Mouse (Mus musculus) thymus, postnatal 10 days (tissue): ENCODE data around the gene Hdgf.

ENCODE experiments used
- DNase-seq, 2 experiments: peaks; one replicate each; pipeline ENCODE4 v3.0.0; 2021; ENCODE audit warnings: low spot score in 2 of 2

Gene Hdgf

DNA sequence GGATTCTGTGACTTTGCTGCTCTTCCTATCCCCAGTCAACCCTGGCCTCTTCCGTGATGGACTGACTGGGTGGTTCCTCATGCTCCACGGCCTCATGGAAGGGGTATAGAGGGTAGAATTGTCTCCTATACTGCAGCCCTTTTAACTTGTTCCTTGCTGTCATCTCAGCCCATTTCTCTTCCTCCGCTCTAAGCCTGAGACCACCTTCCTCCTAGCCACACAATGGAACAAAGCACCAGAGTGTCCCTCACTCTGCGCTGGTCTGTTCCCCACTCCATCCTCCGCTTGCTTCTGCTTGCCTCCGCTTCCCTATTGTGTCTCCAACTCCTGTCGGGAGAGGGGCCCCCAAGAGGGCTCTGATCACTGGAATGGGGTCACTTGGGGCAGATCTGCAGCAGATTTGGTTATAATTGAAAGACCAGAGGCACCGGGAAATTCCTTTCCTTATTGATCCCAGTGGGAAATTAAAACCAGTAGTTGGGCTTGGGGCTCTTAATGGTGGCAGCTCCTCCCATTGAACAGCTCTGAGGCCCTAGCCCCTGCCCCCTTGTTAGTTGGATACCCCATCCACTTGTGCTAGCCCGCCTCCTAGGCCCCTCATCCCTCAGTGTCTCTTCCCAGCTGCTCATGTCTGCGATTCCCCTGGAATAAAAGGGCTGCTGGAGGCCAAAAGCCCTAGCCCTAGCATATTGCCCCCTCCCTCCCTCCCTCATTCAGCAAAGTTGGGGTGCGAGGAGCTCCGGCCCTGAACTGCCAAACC, 39.8 kb downstream of the Hdgf start:
- no peak for DNase-seq

DNA sequence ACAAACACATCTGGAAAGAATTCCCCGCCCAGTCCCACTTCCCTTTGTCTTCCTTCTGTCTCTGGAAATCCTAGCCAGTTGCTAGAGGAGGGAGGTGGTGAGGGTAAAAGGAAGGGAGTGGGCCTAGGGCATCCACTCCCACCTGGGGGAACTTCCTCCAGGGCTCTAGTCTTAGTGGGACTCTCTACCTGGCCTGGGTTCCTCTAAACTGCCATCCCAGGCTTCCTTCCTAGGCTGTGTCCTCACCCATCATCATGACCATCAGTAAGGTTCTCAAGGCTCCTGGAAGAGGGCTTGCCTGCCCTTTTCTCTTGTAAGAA, 40.4 kb downstream of the Hdgf start:
- DNase-seq, result no peak

DNA sequence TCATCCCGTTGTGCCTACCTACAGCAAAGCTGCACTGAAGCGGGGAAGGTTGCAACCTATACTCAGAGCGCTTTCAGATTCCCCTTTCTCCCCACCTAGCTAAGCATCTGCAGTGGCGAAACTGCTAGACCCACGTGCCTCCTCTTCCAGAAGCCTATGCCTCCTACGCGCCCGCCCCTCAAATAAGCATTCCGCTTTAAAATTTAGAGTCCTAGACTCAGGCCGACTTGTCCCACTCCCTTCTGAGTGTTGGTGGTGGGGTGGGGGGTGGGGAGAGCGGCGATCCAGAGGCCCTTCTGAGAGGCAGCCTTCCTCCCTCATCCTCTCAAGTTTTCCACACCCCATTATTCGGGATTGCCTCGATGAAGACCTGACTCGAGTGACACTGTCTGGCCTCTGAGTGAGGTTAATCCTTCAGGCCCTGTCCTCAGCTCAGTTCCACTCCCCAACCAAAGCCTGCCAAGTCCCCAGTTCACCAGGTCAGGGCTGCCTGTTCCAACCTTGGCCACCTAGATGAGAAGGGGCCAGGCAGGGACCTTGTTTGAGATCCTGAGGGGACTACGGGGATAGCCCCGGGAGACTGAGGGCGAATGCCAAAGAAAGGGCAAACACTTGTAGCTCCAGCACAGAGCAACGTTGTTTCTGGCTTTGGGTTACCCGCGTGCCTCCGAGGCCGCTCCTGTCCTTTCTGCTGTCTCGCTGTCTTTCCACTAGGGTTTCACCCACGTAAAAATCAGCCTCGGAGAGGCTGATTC, 41.1 kb downstream of the Hdgf start:
- no peak for DNase-seq

DNA sequence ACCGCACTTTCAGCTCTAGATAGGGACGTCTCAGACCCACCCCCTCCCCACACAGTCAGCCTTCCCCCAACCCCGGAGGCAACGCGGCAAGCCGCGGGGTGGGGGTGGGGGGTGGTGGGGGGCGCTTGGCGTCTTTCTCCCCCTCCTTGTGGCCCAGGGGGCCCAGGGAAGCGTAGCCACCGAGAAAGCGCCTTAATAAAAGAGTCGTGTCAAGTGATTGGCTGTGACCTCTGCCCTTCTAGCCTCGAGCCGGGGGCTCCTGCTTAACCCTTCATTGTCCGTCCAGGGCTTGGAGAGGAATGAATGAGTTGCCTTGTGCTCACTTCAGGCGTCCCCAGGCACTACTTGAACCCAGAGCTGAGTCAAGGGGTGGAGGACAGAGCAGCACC, 41.7 kb downstream of the Hdgf start:
- DNase-seq, result no peak

DNA sequence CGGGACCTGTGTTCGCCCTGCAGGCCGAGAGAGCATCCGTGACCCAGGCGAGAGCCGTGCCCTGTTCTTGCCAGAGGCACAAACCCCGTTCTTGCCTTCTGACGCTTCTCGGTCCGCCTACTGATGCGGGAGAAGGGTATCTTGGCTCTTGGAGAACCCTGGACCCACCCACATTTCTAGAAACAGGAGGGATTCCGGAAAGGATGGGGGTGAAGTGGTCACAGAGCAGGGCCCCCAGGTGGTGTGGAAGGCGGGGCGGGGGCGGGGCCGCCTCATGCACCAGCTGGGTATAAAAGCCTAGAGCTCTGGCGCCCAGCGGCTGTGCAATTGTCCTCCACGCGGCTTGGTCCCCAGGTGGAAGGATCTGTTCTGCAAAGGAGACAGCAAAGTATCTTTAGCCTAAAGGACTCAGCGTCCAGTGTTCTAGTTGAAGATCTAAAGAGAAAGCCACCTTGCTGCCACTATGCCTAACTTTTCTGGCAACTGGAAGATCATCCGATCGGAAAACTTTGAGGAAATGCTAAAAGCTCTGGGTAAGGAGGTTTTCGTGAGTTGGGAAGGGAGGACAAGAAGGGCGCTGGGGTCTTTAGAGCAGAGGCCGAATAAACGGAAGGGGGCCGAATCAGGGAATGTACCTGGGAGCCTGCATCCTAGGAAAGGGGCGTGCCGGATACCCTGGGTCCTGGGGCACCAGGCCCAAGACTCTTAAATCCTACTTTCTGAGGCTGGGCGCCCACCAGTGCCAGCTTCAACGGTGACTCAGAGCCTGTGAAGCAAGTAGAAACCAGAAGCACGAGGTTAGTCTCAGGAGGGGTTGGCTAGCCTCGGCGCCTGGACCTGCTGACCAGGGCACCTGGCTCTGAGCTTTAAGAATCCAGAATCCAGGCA, 42.5 kb downstream of the Hdgf start, which contains the start of gene Crabp2:
TSS of gene Crabp2 (plus strand) at position 289 of the 888 bp plus-strand sequence.
- no peak for DNase-seq

DNA sequence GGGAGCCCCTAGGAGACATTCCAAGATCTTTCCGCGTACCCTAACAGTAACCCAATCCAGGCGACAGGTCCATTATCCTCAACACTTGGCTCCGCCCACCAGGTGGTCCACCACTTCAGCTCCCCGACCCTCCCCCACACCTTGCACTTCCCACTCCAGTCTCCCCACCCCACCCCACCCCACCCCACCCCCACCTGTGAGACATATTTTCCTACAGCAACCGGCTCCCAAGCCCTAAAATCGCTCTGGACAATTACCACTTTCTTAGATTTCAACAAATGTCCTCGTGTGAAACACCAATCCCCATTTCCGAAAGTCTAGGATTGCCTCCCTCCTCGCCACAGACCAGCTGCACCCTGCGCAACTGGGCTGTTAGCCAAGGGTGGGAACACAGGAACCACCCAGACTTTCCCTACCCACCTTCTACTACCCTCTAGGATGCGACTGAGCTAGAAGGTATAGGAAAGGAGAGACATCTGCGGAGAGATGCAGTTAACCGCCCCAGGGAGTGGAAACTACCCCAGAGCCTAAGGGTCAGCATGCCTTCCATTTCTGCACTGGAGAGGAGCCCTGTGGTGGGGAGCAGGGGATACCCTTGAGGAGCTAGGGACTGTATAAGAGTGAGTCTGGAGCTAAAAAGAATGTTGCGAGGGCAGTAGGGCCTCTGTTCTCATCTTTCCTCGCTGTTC, 43.3 kb downstream of the Hdgf start:
- DNase-seq, result no peak

DNA sequence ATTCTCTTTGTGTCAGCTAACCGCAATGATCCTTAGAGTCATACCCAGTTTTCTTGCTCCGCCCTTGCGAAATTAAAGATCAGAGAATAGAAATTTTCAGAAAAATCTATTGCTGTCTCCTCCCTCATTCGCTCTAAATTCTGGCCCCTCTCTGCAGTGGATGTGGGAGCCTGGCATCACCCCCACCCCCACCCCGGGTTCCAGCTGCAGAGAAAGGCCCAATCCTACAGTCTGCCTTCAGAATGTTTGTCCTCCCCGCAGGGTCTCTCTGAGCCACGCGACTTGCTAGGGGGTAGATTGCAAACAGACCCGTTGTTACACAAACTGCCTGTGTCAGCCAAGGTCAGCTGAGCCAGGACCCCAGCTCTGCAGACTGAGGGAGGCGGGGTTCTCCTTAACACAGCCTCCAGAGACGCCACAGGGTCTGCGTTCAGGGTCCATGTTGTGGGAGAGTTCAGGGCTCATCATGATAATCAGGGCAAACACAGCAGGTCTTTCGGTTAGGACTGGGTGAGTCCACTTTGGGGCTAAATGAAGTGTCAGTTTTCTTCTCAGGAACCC, 43.9 kb downstream of the Hdgf start:
- no peak for DNase-seq

DNA sequence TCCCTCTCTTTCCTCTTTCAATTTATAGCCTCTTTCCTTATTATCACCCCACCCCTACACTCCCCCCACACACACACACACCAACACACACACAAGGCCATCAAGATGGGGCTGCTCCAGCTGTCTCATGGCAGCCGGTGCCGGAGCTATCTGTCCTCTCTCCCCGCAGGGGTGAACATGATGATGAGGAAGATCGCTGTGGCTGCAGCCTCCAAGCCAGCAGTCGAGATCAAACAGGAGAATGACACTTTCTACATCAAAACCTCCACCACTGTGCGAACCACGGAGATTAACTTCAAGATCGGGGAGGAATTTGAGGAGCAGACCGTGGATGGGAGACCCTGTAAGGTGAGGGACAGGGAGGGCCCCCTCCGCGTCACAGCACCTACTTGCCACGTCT, 45.8 kb downstream of the Hdgf start:
- no peak for DNase-seq

DNA sequence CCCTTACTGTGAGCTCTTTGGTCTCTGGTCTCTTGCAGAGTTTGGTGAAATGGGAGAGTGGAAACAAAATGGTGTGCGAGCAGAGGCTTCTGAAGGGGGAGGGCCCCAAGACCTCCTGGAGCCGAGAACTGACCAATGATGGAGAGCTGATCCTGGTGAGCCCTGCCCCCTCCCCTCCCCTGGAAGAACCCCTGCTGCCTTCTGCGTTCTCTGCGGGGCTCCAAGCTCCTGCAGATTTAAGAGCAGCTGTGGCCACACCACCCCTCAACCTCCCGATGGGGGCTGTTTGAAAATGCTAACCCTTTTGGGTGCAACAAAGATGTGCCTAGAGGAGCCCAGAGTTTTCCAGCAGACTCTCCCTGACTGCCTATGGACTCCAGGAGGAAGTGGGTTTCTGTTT, 46.3 kb downstream of the Hdgf start:
- no peak for DNase-seq

DNA sequence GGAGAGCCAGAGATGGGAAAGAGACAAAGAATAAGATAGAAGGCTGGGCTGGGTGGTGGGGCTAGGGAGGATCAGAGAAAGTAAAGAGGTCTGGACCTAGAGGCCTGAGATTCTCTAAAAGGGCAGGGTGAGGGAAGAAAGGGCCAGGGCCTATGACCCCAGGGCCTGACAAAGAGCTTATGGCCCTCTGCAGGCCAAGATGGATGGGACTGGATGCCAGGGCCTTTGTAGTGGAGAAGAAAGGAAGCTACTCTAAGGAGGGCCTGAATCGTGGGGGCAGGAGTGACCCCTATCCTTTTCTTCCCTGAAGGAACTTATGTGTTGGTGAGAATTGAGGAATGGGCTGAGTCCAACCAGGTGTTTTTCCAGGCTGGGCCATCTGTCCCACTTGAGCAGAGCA, 51.9 kb downstream of the Hdgf start:
- no peak for DNase-seq

DNA sequence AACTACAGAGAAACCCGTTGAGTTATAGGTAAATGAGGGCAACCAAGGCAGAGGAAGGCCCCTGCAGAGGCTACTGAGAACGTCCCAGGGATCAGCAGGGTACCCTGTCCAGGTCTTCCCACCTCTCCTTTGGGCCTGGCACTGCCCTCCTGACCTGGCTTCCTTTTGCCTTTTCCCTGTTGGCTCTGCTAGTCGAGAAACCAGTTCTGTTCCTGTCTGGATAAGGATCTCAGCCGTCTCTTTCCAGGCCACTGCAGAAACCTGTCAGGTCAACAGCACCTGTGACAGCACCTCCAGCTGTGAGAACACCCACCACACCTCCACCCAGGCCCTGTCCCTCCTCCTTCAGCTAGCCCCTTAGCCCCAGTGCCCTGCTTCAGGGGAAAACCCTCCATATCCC, 52.4 kb downstream of the Hdgf start:
- no peak for DNase-seq

DNA sequence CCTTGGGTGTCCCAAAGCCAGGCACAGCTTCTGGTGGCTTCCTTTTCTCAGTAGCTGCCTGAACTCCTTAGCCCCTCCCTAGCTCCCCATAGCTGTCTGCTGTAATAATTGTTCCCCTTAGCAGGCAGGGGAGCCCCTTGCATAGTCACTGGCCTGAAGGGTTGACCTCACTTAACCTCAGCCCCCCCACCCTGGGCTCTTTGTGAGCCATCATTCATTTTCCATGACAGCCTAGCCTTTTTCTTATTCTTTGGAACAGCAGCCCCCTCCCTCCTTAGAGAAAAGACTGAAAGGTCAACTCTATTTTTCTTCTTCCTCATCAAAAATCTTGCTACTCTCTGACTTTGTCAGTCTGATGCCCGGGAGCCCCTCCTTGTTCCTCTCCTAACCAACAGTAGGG, 52.8 kb downstream of the Hdgf start:
- DNase-seq, result no peak

DNA sequence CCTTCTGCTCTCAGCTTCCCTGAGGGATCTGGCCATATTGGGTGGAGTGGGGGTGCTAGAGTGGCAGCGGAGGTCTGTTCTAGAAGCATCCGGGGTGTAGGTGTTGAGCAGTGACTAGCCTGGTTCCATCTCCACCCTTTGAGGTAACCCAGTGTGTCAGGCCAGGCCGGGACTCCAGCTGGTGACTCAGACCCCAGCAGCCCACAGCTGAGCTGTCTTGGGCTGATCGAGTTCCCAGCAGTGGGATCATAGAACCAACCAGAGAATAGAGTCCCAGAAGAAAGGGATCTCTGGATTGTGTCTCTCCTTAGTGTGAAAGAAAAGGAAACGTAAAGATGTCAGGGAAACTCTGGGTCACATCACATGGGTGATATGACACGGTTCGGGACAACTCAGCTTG, 53.2 kb downstream of the Hdgf start:
- DNase-seq, result no peak

DNA sequence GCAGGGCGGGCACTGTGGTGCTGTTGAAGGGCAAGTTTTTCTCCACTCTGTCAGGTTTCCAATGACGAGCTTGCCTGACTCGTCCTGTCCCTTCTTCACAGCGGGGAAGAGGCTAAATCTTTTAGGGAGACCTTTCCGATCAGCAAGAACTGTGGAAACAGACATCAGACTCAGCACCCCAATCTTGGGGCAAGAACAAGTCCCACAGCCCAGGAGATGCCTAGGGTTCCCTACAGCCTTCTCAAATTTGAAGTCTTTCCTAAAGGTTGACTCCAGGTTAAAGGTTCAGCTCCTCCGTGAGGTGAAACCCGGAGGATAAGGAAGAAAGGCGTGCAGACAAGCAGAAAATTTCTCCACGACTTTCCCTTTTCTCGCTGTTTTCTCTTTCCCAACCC, 54.1 kb downstream of the Hdgf start:
- no peak for DNase-seq

DNA sequence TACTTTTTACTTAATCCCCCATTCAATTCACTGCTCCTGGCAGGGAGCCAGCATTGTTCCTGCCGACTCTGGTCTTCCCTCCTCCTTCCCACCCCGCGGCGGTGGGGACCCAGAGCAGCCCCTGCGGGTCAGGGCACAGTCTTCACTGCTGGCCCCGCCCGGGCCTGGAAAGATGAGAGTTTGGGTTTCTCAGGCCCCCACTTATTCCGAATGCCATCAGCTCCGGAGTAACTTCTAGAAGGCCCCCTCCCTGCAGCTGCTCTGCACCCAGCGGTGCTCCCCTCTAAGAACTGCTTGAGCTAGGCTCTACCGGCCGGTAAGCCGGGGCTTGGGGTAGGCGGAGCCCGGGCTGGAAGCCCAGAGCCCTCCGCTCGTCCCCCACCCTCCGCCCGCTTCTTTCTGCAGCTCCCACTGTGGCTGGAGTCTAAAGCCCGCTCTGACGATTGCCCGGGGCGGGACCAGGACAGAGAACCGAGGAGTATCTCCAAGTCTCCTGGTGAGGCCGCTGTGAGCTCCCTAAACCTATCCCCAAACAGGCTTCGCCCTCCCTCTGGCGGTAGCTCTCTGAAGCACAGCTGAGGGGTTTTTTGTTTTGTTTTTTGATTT, 54.6 kb downstream of the Hdgf start:
- peak; percentile 38 to 70 for DNase-seq
